Mouse (Mus musculus) liver, postnatal 0 days (tissue): ENCODE data around the gene Ccdc14. TPM values are rescaled to one million over a fixed set of nuclear protein-coding genes. Genes with fewer than 3 reads are reported as not detected.
"Not testable (repeated sequence)": the region's sequence is repeated elsewhere in the genome, so short reads cannot be mapped to it uniquely, and the experiment has no call there.

Experiments used
- ATAC-seq: fragments of 200-750 bp; cut with Nextera tagmentation; 2 replicates; pipeline ENCODE4 v1.8.0; 2017; ENCODE audit warnings: mild to moderate bottlenecking, moderate library complexity
- DNase-seq: peaks from one replicate; pipeline ENCODE4 v3.0.0-alpha.2; 2016
- H3K27ac ChIP-seq: fragments of 300-500 bp; sonication (generic); 2 replicates; pipeline ENCODE4 v1.5.1; 2014; ENCODE audit warnings: antibody characterized with exemption, moderate library complexity, mild to moderate bottlenecking, low read depth
- H3K27me3 ChIP-seq: fragments of 300-500 bp; sonication (generic); 2 replicates; pipeline ENCODE4 v1.6.1; 2014; ENCODE audit warnings: low read length, control low read depth, mixed read lengths; ENCODE audit not compliant: insufficient read depth
- H3K36me3 ChIP-seq: fragments of 300-500 bp; sonication (generic); replicated peaks from 2 replicates; pipeline ENCODE4 v1.6.1; 2014; ENCODE audit warnings: mild to moderate bottlenecking, control low read depth, low read length, moderate library complexity, mixed read lengths; ENCODE audit not compliant: insufficient read depth
- H3K4me1 ChIP-seq: fragments of 300-500 bp; sonication (generic); 2 replicates; pipeline ENCODE4 v1.6.1; 2014; ENCODE audit warnings: antibody characterized with exemption, mild to moderate bottlenecking, control low read depth; ENCODE audit not compliant: insufficient read depth
- H3K4me2 ChIP-seq: fragments of 300-500 bp; sonication (generic); 2 replicates; pipeline ENCODE4 v1.6.1; 2014; ENCODE audit warnings: low read depth, mild to moderate bottlenecking, low read length, moderate library complexity, mixed read lengths
- H3K4me3 ChIP-seq: fragments of 300-500 bp; sonication (generic); 2 replicates; pipeline ENCODE4 v1.5.1; 2014; ENCODE audit warnings: low read depth, low read length
- H3K9ac ChIP-seq: fragments of 300-500 bp; sonication (generic); replicated peaks from 2 replicates; pipeline ENCODE4 v1.6.1; 2014; ENCODE audit warnings: mild to moderate bottlenecking, moderate library complexity
- H3K9me3 ChIP-seq: fragments of 300-500 bp; sonication (generic); 2 replicates; pipeline ENCODE4 v1.6.1; 2016; ENCODE audit warnings: mild to moderate bottlenecking, control low read depth, low read length, mixed read lengths
- CTCF ChIP-seq: sonication (generic); IDR thresholded peaks from 2 replicates; pipeline ENCODE4 v1.5.1; 2016; ENCODE audit warnings: antibody characterized with exemption, low read depth
- EP300 ChIP-seq: IDR thresholded peaks from 2 replicates; pipeline ENCODE4 v1.6.1; 2016; ENCODE audit warnings: antibody characterized with exemption, low read depth, mild to moderate bottlenecking
- WGBS: fragments of 180-500 bp; shearing (Covaris S2); extraction: QIAGEN DNeasy Blood & Tissue Kit; methylation state at CpG from one replicate; pipeline ENCODE4 v1.1.7; 2014; ENCODE audit not compliant: insufficient replicate concordance; 5-methylcytosine and 5-hydroxymethylcytosine counted together
- polyA plus RNA-seq: library from polyadenylated mRNA; unstranded; fragments of >200 nt; fragmentation: Nextera tagmentation; extraction: Ambion mirVana; gene quantifications from 2 replicates; pipeline ENCODE4 v1.2.1, GENCODE M21; 2015

The Ccdc14 gene
- polyA plus RNA-seq, 1 experiment from 2014 or later: 1.3 TPM

DNA sequence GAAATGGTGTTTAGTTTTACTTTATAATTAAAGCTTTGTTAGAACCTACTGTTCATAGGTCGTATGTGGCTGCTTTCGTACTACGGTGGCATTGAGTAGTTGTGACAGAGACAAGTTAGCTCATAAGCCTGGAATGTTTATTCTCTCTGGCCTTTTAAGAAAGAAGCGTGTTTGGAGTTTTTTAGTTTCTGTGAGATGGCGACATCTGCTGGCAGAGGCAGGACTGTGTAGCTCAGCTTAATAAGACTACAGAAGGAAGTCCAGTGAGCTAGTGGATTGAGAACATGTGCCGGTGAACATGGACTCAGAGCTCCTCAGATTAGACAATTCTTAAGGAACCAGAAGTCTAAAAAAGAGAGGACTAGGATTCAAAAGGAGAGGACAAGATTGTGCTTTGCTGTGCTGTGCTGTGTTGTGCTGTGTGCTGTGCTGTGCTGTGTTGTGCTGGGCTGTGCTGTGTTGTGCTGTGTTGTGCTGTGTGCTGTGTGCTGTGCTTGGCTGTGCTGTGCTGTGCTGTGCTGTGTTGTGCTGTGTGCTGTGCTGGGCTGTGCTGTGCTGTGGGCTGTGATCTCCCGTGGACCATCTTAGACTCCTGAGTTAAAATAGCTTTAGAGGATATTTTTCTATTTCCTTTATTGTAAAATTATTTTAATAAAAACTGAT is 9.9 kb downstream of the Ccdc14 start:
- H3K36me3 ChIP-seq: peaks cover 5% of the 10 kb centered on the region; the same call in 1 of the 2 replicates
- DNase-seq (peak; percentile 74), ATAC-seq (peak; percentile 89)
- H3K4me3 ChIP-seq: no peak overlapping the region
- no peaks in the 10 kb centered on the region for H3K27me3 ChIP-seq
- no peak overlapping the region for H3K9ac ChIP-seq
- no peaks in the 10 kb centered on the region for H3K9me3 ChIP-seq
- 21% methylated on average over 7 of the region's 7 CpGs for WGBS
- TF ChIP-seq CTCF: peak; percentile 86
- TF ChIP-seq EP300: no peak
- H3K4me2 ChIP-seq: no peak overlapping the region
- H3K4me1 ChIP-seq: no peaks in the 10 kb centered on the region
- H3K27ac ChIP-seq: no peak overlapping the region

DNA sequence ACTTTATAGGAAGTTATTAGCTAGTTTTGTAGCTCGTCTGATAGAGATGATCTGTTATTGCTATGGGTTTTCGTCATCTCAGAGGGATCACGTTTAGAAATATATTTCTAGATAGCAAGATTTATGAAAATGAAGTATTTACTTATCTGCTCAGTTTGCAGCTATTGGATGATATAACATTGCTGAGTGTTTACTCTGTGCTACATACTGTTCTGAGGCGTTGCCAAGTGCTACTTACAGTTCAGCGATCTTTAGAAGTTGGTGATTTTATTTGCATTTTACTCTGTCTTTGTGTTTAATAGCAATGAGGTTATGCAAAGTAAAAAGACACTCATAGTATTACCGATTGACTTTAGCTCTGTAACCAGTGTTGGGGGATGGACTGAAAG is 10.4 kb downstream of the Ccdc14 start:
- ATAC-seq: no peak
- H3K27ac ChIP-seq: no peak overlapping the region
- TF ChIP-seq CTCF (no peak), EP300 (no peak)
- H3K36me3 ChIP-seq: peaks cover 5% of the 10 kb centered on the region; the same call in 1 of the 2 replicates
- H3K4me1 ChIP-seq: no peaks in the 10 kb centered on the region
- no peak overlapping the region for H3K9ac ChIP-seq
- no peaks in the 10 kb centered on the region for H3K27me3 ChIP-seq
- no peak for DNase-seq
- no peaks in the 10 kb centered on the region for H3K9me3 ChIP-seq
- H3K4me3 ChIP-seq: no peak overlapping the region
- no peak overlapping the region for H3K4me2 ChIP-seq
- 75% methylated on average over 6 of the region's 6 CpGs for WGBS

DNA sequence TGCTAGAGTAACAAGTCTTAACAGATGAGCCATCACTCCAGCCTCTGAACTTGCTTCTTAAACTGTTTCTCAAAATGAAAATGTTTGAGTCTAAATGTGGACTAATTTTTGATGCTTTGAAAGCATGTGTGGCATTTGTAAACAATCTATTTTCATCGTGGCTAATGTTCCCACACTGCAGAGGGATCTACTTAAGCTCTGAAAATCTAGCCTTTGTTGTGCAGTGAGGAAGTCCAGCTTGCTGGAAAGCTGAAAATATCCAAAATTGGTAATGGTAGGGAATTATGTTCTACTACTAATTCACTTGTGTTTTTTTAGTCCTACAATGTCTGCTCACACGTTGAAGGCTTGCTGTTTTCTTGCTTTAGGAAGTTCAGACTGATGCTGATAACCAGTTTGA is 15.6 kb downstream of the Ccdc14 start:
- TF ChIP-seq EP300 (no peak), CTCF (no peak)
- no peak for DNase-seq
- 63% methylated on average over 2 of the region's 2 CpGs for WGBS
- Histone ChIP-seq H3K4me3 (no peak overlapping the region), H3K9me3 (no peaks in the 10 kb centered on the region), H3K36me3 (peaks cover 9% of the 10 kb centered on the region), H3K9ac (no peak overlapping the region), H3K27me3 (no peaks in the 10 kb centered on the region), H3K27ac (no peak overlapping the region), H3K4me1 (no peaks in the 10 kb centered on the region), H3K4me2 (no peak overlapping the region)
- no peak for ATAC-seq

DNA sequence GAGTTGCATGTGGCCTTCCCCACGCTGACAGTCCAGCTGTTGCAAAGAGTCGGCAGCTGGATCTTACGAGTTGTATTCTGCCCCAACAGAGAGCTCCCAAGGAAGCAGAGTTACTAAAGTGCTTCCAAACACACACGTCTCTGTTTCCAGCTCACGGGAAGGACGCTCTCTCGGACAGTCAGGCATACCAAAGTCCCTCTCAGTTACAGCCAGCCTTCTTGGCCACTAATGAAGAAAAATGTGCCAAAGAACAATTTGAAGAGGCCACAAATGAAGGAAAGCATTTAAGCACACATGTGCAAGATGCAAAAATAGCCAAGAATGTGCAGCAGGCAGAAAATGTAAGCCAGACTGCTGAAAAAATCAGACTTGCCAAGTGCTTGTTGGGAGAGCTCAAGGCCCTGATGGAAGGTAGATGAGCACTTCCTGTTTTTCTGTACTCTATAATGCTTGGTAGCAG is 16.1 kb downstream of the Ccdc14 start:
- ATAC-seq: no peak
- no peak for TF ChIP-seq CTCF
- DNase-seq: no peak
- Histone ChIP-seq H3K9me3 (no peaks in the 10 kb centered on the region), H3K36me3 (peaks cover 9% of the 10 kb centered on the region), H3K4me2 (no peak overlapping the region), H3K27me3 (no peaks in the 10 kb centered on the region), H3K4me1 (no peaks in the 10 kb centered on the region), H3K27ac (peak overlapping the region; percentile 11; the same call in 1 of the 2 replicates), H3K4me3 (no peak overlapping the region), H3K9ac (no peak overlapping the region)
- WGBS: 83% methylated on average over 7 of the region's 7 CpGs

DNA sequence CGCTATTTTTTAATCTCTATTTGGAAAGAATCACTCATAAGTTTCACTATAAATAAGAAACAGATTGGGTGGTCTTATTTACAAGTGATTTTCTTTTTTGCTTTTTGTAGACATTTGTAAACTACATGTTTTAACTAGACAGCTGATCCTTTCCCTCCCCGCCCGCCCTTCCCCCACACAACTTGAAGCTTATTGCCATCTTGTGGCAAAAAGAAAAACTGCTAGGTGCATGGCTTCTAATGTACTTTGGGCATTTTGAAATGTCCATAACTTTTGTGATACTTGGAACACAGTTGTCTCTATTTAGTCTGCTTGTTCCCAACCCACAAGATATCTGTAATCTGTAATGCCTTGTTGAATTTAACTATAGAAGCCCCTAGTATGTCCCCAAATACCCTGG is 21.1 kb downstream of the Ccdc14 start:
- H3K4me3 ChIP-seq: no peak overlapping the region

DNA sequence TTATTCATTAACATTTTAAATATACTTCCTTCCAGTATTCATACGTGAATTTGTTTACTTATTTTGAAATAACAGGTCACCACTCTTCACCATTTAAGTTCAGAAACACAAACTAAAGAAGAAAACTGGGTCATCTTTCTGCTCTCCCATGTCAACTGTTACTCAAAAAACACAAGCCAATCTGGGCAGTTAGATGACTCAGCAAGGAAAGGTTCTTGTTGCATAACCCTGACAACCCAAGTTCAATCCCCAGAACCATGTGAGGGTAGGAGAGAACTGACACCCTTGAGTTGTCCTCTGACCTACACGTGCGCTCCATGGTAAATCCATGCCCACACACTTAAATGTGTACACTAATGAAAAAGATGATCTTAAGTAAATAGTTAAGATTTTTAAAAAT is 34.7 kb downstream of the Ccdc14 start:
- no peak for ATAC-seq
- H3K4me1 ChIP-seq: no peaks in the 10 kb centered on the region
- no peak overlapping the region for H3K4me2 ChIP-seq
- H3K9ac ChIP-seq: no peak overlapping the region
- H3K4me3 ChIP-seq: no peak overlapping the region
- H3K36me3 ChIP-seq: peaks cover 10% of the 10 kb centered on the region; the same call in 1 of the 2 replicates
- TF ChIP-seq EP300 (no peak), CTCF (no peak)
- no peaks in the 10 kb centered on the region for H3K9me3 ChIP-seq
- H3K27me3 ChIP-seq: no peaks in the 10 kb centered on the region
- 81% methylated on average over 3 of the region's 3 CpGs for WGBS
- no peak overlapping the region for H3K27ac ChIP-seq
- DNase-seq: no peak

More for the DNA sequence above, 21.1 kb downstream of the Ccdc14 start:
- H3K9me3 ChIP-seq: no peaks in the 10 kb centered on the region
- no peak overlapping the region for H3K27ac ChIP-seq
- no peaks in the 10 kb centered on the region for H3K27me3 ChIP-seq
- no peak for TF ChIP-seq EP300
- TF ChIP-seq CTCF: peak; percentile 62
- no peak for DNase-seq
- 84% methylated on average over 3 of the region's 3 CpGs for WGBS
- no peak for ATAC-seq
- no peaks in the 10 kb centered on the region for H3K4me1 ChIP-seq
- H3K9ac ChIP-seq: no peak overlapping the region
- no peak overlapping the region for H3K4me2 ChIP-seq
- H3K36me3 ChIP-seq: peaks cover 10% of the 10 kb centered on the region

DNA sequence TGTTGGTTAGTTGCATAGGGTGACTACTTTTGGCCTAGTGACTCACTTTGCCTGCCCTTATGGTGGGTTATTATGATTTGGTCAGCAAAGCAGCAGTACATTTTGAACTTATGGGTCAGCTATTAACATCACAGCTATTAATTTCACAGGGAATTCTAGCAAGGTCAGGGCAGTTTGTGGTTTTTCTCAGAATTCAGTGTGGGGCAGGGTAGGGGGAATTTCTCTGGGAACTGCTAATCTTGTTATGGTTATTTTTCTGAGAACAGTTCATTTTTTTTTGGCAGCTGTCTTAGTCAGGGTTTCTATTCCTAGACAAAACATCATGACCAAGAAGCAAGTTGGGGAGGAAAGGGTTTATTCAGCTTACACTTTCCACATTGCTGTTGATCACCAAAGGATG is 38.2 kb downstream of the Ccdc14 start:
- DNase-seq, H3K9ac ChIP-seq, H3K4me3 ChIP-seq, H3K36me3 ChIP-seq, ATAC-seq, H3K27ac ChIP-seq, H3K9me3 ChIP-seq, H3K4me2 ChIP-seq, H3K4me1 ChIP-seq, H3K27me3 ChIP-seq: not testable (repeated sequence)
